Mouse (Mus musculus): ENCODE measurements around the gene Zfp62. TPM values are rescaled to one million over a fixed set of nuclear protein-coding genes. Genes with fewer than 3 reads are reported as not detected.

The Zfp62 gene
- polyA plus RNA-seq (2015; fragmentation: Nextera tagmentation; extraction: Ambion mirVana): 8.4 TPM in 2 replicates

GRCm38 (mm10) chr11:49203129-49203768 lies at the start of gene Zfp62:
Gene Zfp62, plus strand, starts transcription at chr11:49203292.
- no peaks in the 10 kb centered on the region for H3K27me3 ChIP-seq (replicated peaks; ENCODE audit: control insufficient read depth, insufficient read depth, low read length)
- peak within 1 kb of the TSS; percentile 83 for H3K4me3 ChIP-seq (ENCODE audit: low read depth, low read length)
- peak within 1 kb of the TSS; percentile 93 for H3K9ac ChIP-seq (ENCODE audit: low read depth, low read length)
- no peaks in the 10 kb centered on the region for H3K36me3 ChIP-seq (ENCODE audit: control insufficient read depth, insufficient read depth)
- no peak for TF ChIP-seq CTCF (IDR thresholded peaks at IDR 0.05; ENCODE audit: low read depth)
- under 1% methylated on average over 46 of the region's 47 CpGs for WGBS
- H3K4me2 ChIP-seq (replicated peaks; ENCODE audit: low read depth): peak within 1 kb of the TSS; percentile 80
- no peaks in the 10 kb centered on the region for H3K4me1 ChIP-seq (replicated peaks; ENCODE audit: control insufficient read depth, insufficient read depth, low read length)
- peak within 1 kb of the TSS; percentile 99 for H3K27ac ChIP-seq (ENCODE audit: low read depth, low read length)
- peak; percentile 92 for ATAC-seq
- no peaks in the 10 kb centered on the region for H3K9me3 ChIP-seq (ENCODE audit: control insufficient read depth)

- Histone ChIP-seq H3K27me3 (replicated peaks; ENCODE audit: control insufficient read depth, insufficient read depth, low read length) (no peaks in the 10 kb centered on the region), H3K4me2 (replicated peaks; ENCODE audit: low read depth) (no peak within 1 kb of the TSS), H3K9me3 (ENCODE audit: control insufficient read depth) (no peaks in the 10 kb centered on the region), H3K4me3 (ENCODE audit: low read depth, low read length) (no peak within 1 kb of the TSS), H3K36me3 (ENCODE audit: control insufficient read depth, insufficient read depth) (no peaks in the 10 kb centered on the region), H3K9ac (ENCODE audit: low read depth, low read length) (no peak within 1 kb of the TSS), H3K27ac (ENCODE audit: low read depth, low read length) (no peak within 1 kb of the TSS), H3K4me1 (replicated peaks; ENCODE audit: control insufficient read depth, insufficient read depth, low read length) (no peaks in the 10 kb centered on the region)
- no peak for TF ChIP-seq CTCF (IDR thresholded peaks at IDR 0.05; ENCODE audit: low read depth)
- ATAC-seq: no peak
- WGBS: 93% methylated on average over 1 of the region's 1 CpGs
These were observed 49.0 kb upstream of the Zfp62 start, which contains the start of gene Olfr1394 for GRCm38 (mm10) chr11:49154077-49154476. Gene Olfr1394, plus strand, starts transcription at chr11:49154377.

GRCm38 (mm10) chr11:49156821-49157814 lies 46.0 kb upstream of the Zfp62 start:
- Histone ChIP-seq H3K27ac (ENCODE audit: low read depth, low read length) (no peak overlapping the region), H3K4me3 (ENCODE audit: low read depth, low read length) (no peak overlapping the region), H3K9ac (ENCODE audit: low read depth, low read length) (no peak overlapping the region), H3K4me1 (replicated peaks; ENCODE audit: control insufficient read depth, insufficient read depth, low read length) (no peaks in the 10 kb centered on the region), H3K36me3 (ENCODE audit: control insufficient read depth, insufficient read depth) (no peaks in the 10 kb centered on the region), H3K27me3 (replicated peaks; ENCODE audit: control insufficient read depth, insufficient read depth, low read length) (no peaks in the 10 kb centered on the region), H3K4me2 (replicated peaks; ENCODE audit: low read depth) (no peak overlapping the region), H3K9me3 (ENCODE audit: control insufficient read depth) (no peaks in the 10 kb centered on the region)
- 78% methylated on average over 2 of the region's 2 CpGs for WGBS
- ATAC-seq: no peak
- no peak for TF ChIP-seq CTCF (IDR thresholded peaks at IDR 0.05; ENCODE audit: low read depth)

- H3K4me3 ChIP-seq (ENCODE audit: low read depth, low read length): peak overlapping the region; percentile 32
- no peaks in the 10 kb centered on the region for H3K36me3 ChIP-seq (ENCODE audit: control insufficient read depth, insufficient read depth)
- TF ChIP-seq CTCF (IDR thresholded peaks at IDR 0.05; ENCODE audit: low read depth): 0 out of 2 replicates have a peak, but pooled peaks have one; percentile 1
- H3K9me3 ChIP-seq (ENCODE audit: control insufficient read depth): no peaks in the 10 kb centered on the region; the same call in 1 of the 2 replicates
- WGBS: 7% methylated on average over 50 of the region's 50 CpGs
- peaks cover 5% of the 10 kb centered on the region; the same call in 1 of the 2 replicates for H3K4me1 ChIP-seq (replicated peaks; ENCODE audit: control insufficient read depth, insufficient read depth, low read length)
- no peak for ATAC-seq
- H3K4me2 ChIP-seq (replicated peaks; ENCODE audit: low read depth): peak overlapping the region; percentile 63
- H3K27ac ChIP-seq (ENCODE audit: low read depth, low read length): no peak overlapping the region
- H3K27me3 ChIP-seq (replicated peaks; ENCODE audit: control insufficient read depth, insufficient read depth, low read length): peaks cover 12% of the 10 kb centered on the region; the same call in 1 of the 2 replicates
- H3K9ac ChIP-seq (ENCODE audit: low read depth, low read length): no peak overlapping the region
These were observed 34.1 kb upstream of the Zfp62 start for GRCm38 (mm10) chr11:49168839-49169611.

- Histone ChIP-seq H3K4me3 (ENCODE audit: low read depth, low read length) (no peak overlapping the region), H3K4me2 (replicated peaks; ENCODE audit: low read depth) (no peak overlapping the region), H3K4me1 (replicated peaks; ENCODE audit: control insufficient read depth, insufficient read depth, low read length) (peaks cover 5% of the 10 kb centered on the region; the same call in 1 of the 2 replicates), H3K9ac (ENCODE audit: low read depth, low read length) (no peak overlapping the region), H3K27me3 (replicated peaks; ENCODE audit: control insufficient read depth, insufficient read depth, low read length) (peaks cover 12% of the 10 kb centered on the region; the same call in 1 of the 2 replicates), H3K9me3 (ENCODE audit: control insufficient read depth) (no peaks in the 10 kb centered on the region; the same call in 1 of the 2 replicates), H3K36me3 (ENCODE audit: control insufficient read depth, insufficient read depth) (no peaks in the 10 kb centered on the region), H3K27ac (ENCODE audit: low read depth, low read length) (no peak overlapping the region)
- WGBS: 89% methylated on average over 4 of the region's 4 CpGs
- ATAC-seq: no peak
- TF ChIP-seq CTCF (IDR thresholded peaks at IDR 0.05; ENCODE audit: low read depth): no peak
These were observed 32.5 kb upstream of the Zfp62 start for GRCm38 (mm10) chr11:49170576-49170975.

Data from intestine, postnatal 0 days (tissue).